Mouse (Mus musculus): ENCODE data around the gene Trmt1. TPM values are rescaled to one million over a fixed set of nuclear protein-coding genes. Genes with fewer than 3 reads are reported as not detected.

Trmt1 gene
- polyA plus RNA-seq, 1 experiment from 2014 or later: 56.9 TPM

GRCm38 (mm10) chr8:84733959-84734358, 47.9 kb downstream of the Trmt1 start:
- Histone ChIP-seq H3K27ac (replicated peaks; ENCODE audit: low read depth, low read length) (no peak overlapping the region), H3K9me3 (ENCODE audit: control insufficient read depth, low read length) (no peaks in the 10 kb centered on the region), H3K36me3 (ENCODE audit: control insufficient read depth, insufficient read depth, low read length) (no peaks in the 10 kb centered on the region), H3K4me1 (ENCODE audit: control insufficient read depth, insufficient read depth, low read length) (peaks cover 35% of the 10 kb centered on the region), H3K4me3 (replicated peaks; ENCODE audit: low read depth, low read length) (no peak overlapping the region), H3K27me3 (ENCODE audit: control insufficient read depth, insufficient read depth, low read length) (peaks cover 24% of the 10 kb centered on the region; the same call in 1 of the 2 replicates), H3K9ac (replicated peaks; ENCODE audit: low read length) (no peak overlapping the region), H3K4me2 (ENCODE audit: low read length) (no peak overlapping the region)
- no peak for DNase-seq
- ATAC-seq (ENCODE audit: low FRiP score, low TSS enrichment): no peak
- WGBS: 83% methylated on average over 6 of the region's 6 CpGs

GRCm38 (mm10) chr8:84734680-84735079, 48.6 kb downstream of the Trmt1 start:
- 84% methylated on average over 2 of the region's 2 CpGs for WGBS
- Histone ChIP-seq H3K36me3 (ENCODE audit: control insufficient read depth, insufficient read depth, low read length) (no peaks in the 10 kb centered on the region), H3K4me2 (ENCODE audit: low read length) (no peak overlapping the region), H3K27me3 (ENCODE audit: control insufficient read depth, insufficient read depth, low read length) (peaks cover 31% of the 10 kb centered on the region), H3K9me3 (ENCODE audit: control insufficient read depth, low read length) (no peaks in the 10 kb centered on the region), H3K4me1 (ENCODE audit: control insufficient read depth, insufficient read depth, low read length) (peaks cover 36% of the 10 kb centered on the region), H3K27ac (replicated peaks; ENCODE audit: low read depth, low read length) (no peak overlapping the region), H3K9ac (replicated peaks; ENCODE audit: low read length) (no peak overlapping the region), H3K4me3 (replicated peaks; ENCODE audit: low read depth, low read length) (no peak overlapping the region)
- DNase-seq: no peak
- no peak for ATAC-seq (ENCODE audit: low FRiP score, low TSS enrichment)

DNA sequence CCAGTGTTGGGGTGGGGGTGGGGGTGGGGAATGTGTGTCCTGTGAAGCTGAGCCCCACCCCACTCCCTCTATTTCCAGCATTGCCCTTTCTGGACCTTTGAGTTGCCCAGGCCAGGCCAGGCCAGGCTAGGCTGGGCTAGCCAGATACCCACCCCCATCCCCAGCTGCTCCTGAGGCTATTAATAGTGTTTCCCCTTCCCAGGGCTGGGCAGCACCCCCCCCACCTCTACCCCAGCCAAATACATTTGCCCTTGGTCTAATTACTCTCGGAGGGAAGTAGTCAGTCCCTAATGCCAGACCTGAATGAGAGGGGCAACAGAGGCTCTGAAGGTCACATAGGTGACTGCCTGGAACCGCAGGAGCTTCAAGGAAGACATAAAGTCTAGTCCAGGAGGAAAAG, 49.5 kb downstream of the Trmt1 start:
- no peaks in the 10 kb centered on the region for H3K36me3 ChIP-seq (ENCODE audit: control insufficient read depth, insufficient read depth, low read length)
- H3K4me1 ChIP-seq (ENCODE audit: control insufficient read depth, insufficient read depth, low read length): peaks cover 32% of the 10 kb centered on the region
- H3K27ac ChIP-seq (replicated peaks; ENCODE audit: low read depth, low read length): no peak overlapping the region
- no peaks in the 10 kb centered on the region for H3K9me3 ChIP-seq (ENCODE audit: control insufficient read depth, low read length)
- H3K9ac ChIP-seq (replicated peaks; ENCODE audit: low read length): no peak overlapping the region
- ATAC-seq (ENCODE audit: low FRiP score, low TSS enrichment) (no peak), DNase-seq (no peak)
- H3K4me2 ChIP-seq (ENCODE audit: low read length): no peak overlapping the region
- peaks cover 39% of the 10 kb centered on the region for H3K27me3 ChIP-seq (ENCODE audit: control insufficient read depth, insufficient read depth, low read length)
- H3K4me3 ChIP-seq (replicated peaks; ENCODE audit: low read depth, low read length): no peak overlapping the region
- 55% methylated on average over 2 of the region's 2 CpGs for WGBS

DNA sequence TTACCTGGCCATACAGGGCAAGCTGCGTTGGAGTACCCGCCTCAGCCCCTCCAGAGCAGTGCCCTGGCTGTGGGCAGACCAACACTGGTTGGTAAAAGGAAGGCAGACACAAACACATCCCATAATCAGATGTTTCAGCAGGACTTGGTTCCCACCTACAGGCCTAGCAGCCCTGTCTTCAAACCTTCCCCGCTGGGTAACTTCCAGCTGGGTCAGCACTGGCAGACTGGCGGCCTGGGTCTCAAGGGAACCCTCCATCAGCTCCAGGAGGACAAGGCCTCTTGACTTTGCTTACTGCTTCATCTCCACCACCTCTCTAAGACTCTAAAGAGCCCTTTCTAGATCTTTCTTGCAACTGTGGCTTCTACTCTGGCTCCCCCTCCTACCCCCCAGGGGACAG, 50.4 kb downstream of the Trmt1 start:
- DNase-seq: no peak
- no peak overlapping the region for H3K27ac ChIP-seq (replicated peaks; ENCODE audit: low read depth, low read length)
- H3K27me3 ChIP-seq (ENCODE audit: control insufficient read depth, insufficient read depth, low read length): peaks cover 48% of the 10 kb centered on the region
- H3K4me3 ChIP-seq (replicated peaks; ENCODE audit: low read depth, low read length): no peak overlapping the region
- H3K4me2 ChIP-seq (ENCODE audit: low read length): no peak overlapping the region
- no peaks in the 10 kb centered on the region for H3K36me3 ChIP-seq (ENCODE audit: control insufficient read depth, insufficient read depth, low read length)
- peaks cover 22% of the 10 kb centered on the region for H3K4me1 ChIP-seq (ENCODE audit: control insufficient read depth, insufficient read depth, low read length)
- ATAC-seq (ENCODE audit: low FRiP score, low TSS enrichment): no peak
- WGBS: 74% methylated on average over 4 of the region's 4 CpGs
- H3K9ac ChIP-seq (replicated peaks; ENCODE audit: low read length): no peak overlapping the region
- no peaks in the 10 kb centered on the region for H3K9me3 ChIP-seq (ENCODE audit: control insufficient read depth, low read length)

DNA sequence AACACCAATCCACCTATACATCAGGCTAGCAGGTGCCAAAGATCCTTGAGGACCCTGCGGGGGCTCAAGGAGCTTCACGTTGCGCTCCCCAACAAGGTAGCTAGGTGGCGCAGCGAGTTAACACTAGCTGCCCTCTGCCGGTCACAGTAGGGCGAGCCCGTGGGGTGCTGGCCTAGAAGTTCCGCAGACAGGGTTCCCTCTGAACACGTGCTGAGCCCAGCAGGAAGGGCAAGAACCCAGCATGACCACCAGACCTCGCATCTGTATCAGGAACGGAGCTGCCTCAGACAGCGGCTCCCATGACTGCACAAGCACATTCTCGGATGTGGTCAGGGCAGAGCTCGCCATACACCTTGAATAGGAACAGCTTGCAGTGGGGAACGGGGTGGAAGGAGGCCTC, 51.5 kb downstream of the Trmt1 start:
- Histone ChIP-seq H3K4me3 (replicated peaks; ENCODE audit: low read depth, low read length) (no peak overlapping the region), H3K27ac (replicated peaks; ENCODE audit: low read depth, low read length) (no peak overlapping the region), H3K9ac (replicated peaks; ENCODE audit: low read length) (no peak overlapping the region), H3K4me1 (ENCODE audit: control insufficient read depth, insufficient read depth, low read length) (peaks cover 22% of the 10 kb centered on the region), H3K27me3 (ENCODE audit: control insufficient read depth, insufficient read depth, low read length) (peaks cover 59% of the 10 kb centered on the region), H3K9me3 (ENCODE audit: control insufficient read depth, low read length) (no peaks in the 10 kb centered on the region), H3K4me2 (ENCODE audit: low read length) (peak overlapping the region; percentile 19), H3K36me3 (ENCODE audit: control insufficient read depth, insufficient read depth, low read length) (no peaks in the 10 kb centered on the region)
- WGBS: 3% methylated on average over 16 of the region's 16 CpGs
- ATAC-seq (ENCODE audit: low FRiP score, low TSS enrichment): peak; percentile 32; the same call in 1 of the 2 replicates
- peak; percentile 89 for DNase-seq

- Histone ChIP-seq H3K4me2 (ENCODE audit: low read length) (no peak overlapping the region), H3K9ac (replicated peaks; ENCODE audit: low read length) (peak overlapping the region; percentile 9; the same call in 1 of the 2 replicates), H3K27me3 (ENCODE audit: control insufficient read depth, insufficient read depth, low read length) (peaks cover 65% of the 10 kb centered on the region), H3K36me3 (ENCODE audit: control insufficient read depth, insufficient read depth, low read length) (no peaks in the 10 kb centered on the region), H3K4me3 (replicated peaks; ENCODE audit: low read depth, low read length) (no peak overlapping the region), H3K9me3 (ENCODE audit: control insufficient read depth, low read length) (no peaks in the 10 kb centered on the region), H3K4me1 (ENCODE audit: control insufficient read depth, insufficient read depth, low read length) (peaks cover 24% of the 10 kb centered on the region), H3K27ac (replicated peaks; ENCODE audit: low read depth, low read length) (no peak overlapping the region)
- whole genome bisulfite sequencing: 10% methylated on average over 10 of the region's 10 CpGs
- DNase-seq (no peak), ATAC-seq (ENCODE audit: low FRiP score, low TSS enrichment) (no peak)
These were observed 52.2 kb downstream of the Trmt1 start for GRCm38 (mm10) chr8:84738266-84738665.

DNA sequence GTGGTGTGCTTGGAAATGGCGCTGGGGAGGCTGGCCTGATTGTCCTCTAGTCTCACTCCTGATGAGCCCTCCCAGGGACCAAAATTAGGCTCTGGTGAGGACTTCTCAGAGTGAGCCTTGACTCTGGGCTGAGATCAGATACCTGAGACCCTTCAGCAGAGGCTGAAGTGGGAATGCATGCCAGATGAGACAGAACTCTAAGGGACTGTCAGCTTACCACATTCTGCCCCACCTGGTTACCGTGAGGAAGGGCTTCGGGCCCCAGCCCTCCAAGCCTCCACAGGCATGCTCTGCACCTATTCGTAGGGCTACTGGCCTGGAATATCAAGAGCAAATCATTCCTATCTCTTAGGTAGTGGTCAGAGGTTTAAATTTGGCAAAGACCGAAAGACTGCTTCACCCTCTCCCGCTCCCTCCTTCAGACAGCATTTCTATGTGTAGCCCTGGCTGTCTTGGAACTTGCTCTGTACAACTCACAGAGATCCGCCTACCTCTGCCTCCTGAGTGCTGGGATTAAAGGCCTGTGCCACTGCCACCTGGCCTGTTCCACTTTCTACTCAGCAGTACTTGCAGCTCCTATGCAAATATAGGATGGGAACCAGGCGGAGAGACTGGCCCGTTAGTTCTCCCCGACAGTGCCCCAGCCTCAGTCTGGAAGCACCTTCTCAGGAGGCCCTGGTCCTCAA, 52.8 kb downstream of the Trmt1 start:
- no peaks in the 10 kb centered on the region for H3K9me3 ChIP-seq (ENCODE audit: control insufficient read depth, low read length)
- no peak overlapping the region for H3K4me2 ChIP-seq (ENCODE audit: low read length)
- no peak for ATAC-seq (ENCODE audit: low FRiP score, low TSS enrichment)
- H3K9ac ChIP-seq (replicated peaks; ENCODE audit: low read length): peak overlapping the region; percentile 9; the same call in 1 of the 2 replicates
- H3K27ac ChIP-seq (replicated peaks; ENCODE audit: low read depth, low read length): no peak overlapping the region
- H3K27me3 ChIP-seq (ENCODE audit: control insufficient read depth, insufficient read depth, low read length): peaks cover 69% of the 10 kb centered on the region
- H3K36me3 ChIP-seq (ENCODE audit: control insufficient read depth, insufficient read depth, low read length): no peaks in the 10 kb centered on the region
- no peak for DNase-seq
- H3K4me1 ChIP-seq (ENCODE audit: control insufficient read depth, insufficient read depth, low read length): peaks cover 30% of the 10 kb centered on the region
- WGBS: 34% methylated on average over 10 of the region's 10 CpGs
- H3K4me3 ChIP-seq (replicated peaks; ENCODE audit: low read depth, low read length): no peak overlapping the region

DNA sequence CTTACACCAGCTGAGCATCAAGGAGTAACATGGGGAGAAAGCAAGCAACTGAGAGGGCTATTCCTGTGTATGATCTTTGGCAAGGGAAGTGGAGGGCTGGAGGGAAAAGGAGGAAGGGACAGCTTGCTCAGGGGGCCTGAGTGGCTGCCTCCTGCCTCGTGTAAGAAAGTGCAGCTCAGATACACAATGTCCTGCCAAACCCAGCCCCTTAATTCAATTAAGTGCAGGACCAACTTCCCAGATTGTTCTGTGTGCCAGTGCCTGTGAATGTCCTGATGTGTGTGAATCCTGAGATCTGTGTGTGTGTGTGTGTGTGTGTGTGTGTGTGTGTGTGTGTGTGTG, 53.3 kb downstream of the Trmt1 start:
- 6% methylated on average over 1 of the region's 1 CpGs for WGBS
- Histone ChIP-seq H3K9me3 (ENCODE audit: control insufficient read depth, low read length) (no peaks in the 10 kb centered on the region), H3K27me3 (ENCODE audit: control insufficient read depth, insufficient read depth, low read length) (peaks cover 69% of the 10 kb centered on the region), H3K4me2 (ENCODE audit: low read length) (no peak overlapping the region), H3K4me3 (replicated peaks; ENCODE audit: low read depth, low read length) (no peak overlapping the region), H3K9ac (replicated peaks; ENCODE audit: low read length) (no peak overlapping the region), H3K36me3 (ENCODE audit: control insufficient read depth, insufficient read depth, low read length) (no peaks in the 10 kb centered on the region), H3K27ac (replicated peaks; ENCODE audit: low read depth, low read length) (no peak overlapping the region), H3K4me1 (ENCODE audit: control insufficient read depth, insufficient read depth, low read length) (peaks cover 35% of the 10 kb centered on the region)
- ATAC-seq (ENCODE audit: low FRiP score, low TSS enrichment) (no peak), DNase-seq (no peak)
